17 mouse cellular contexts compared by ENCODE assay signal in genomic region chr16:66731212-66731611, GRCm38 (mm10).
DNase-seq lines count a peak whose midpoint lies in the region; ATAC-seq and TF ChIP-seq lines count a peak whose summit lies in the region.
"Had no signal": no experiment of that assay in that cellular context is flagged by ENCODE, and none has a peak within 500 bp of the region (broad histone marks: within the 10 kb centered on the region; RNA-seq: fewer than 3 reads in every experiment).

No protein-coding gene starts in this region.

- intact Hi-C loops in heart, postnatal 36 days (cut with DNase I) = no loop called here

- no peak overlapping the region for H3K4me3 ChIP-seq in hindbrain, embryonic 11.5 days (ENCODE audit: low read depth, low read length)
- H3K4me3 ChIP-seq in hindbrain, embryonic 10.5 days = no peak overlapping the region
- no peak overlapping the region for H3K4me3 ChIP-seq in forebrain, postnatal 0 days (ENCODE audit: low read depth, low read length)
- no peak overlapping the region for H3K4me3 ChIP-seq in midbrain, embryonic 14.5 days (replicated peaks; ENCODE audit: low read depth, low read length)
- H3K4me3 ChIP-seq: embryonic facial prominence, embryonic 12.5 days had no signal

- H3K9ac ChIP-seq in hindbrain, embryonic 11.5 days (ENCODE audit: low read depth, low read length) = no peak overlapping the region
- no peak overlapping the region for H3K9ac ChIP-seq in forebrain, postnatal 0 days
- no peak overlapping the region for H3K9ac ChIP-seq in midbrain, embryonic 14.5 days (replicated peaks; ENCODE audit: low read length)
- H3K9ac ChIP-seq: embryonic facial prominence, embryonic 12.5 days had no signal

- no peak for TF ChIP-seq CTCF in forebrain, postnatal 0 days (IDR thresholded peaks at IDR 0.05; ENCODE audit: low read depth)

- 73% methylated on average over 3 of the region's 3 CpGs for WGBS in hindbrain, embryonic 11.5 days
- WGBS in hindbrain, embryonic 10.5 days = 69% methylated on average over 3 of the region's 3 CpGs
- 47% methylated on average over 3 of the region's 3 CpGs for WGBS in forebrain, postnatal 0 days
- 47% methylated on average over 3 of the region's 3 CpGs for WGBS in midbrain, embryonic 14.5 days

- ATAC-seq in hindbrain, embryonic 11.5 days (ENCODE audit: low FRiP score) = peak; percentile 71; the same call in 1 of the 2 replicates
- peak; percentile 86 for ATAC-seq in forebrain, postnatal 0 days
- ATAC-seq in midbrain, embryonic 14.5 days (ENCODE audit: low FRiP score, low TSS enrichment) = peak; percentile 81; the same call in 1 of the 2 replicates

- no peaks in the 10 kb centered on the region for H3K4me1 ChIP-seq in hindbrain, embryonic 11.5 days (replicated peaks; ENCODE audit: control insufficient read depth, insufficient read depth, low read length)
- H3K4me1 ChIP-seq in hindbrain, embryonic 10.5 days (replicated peaks) = no peaks in the 10 kb centered on the region
- H3K4me1 ChIP-seq in forebrain, postnatal 0 days (ENCODE audit: insufficient read depth) = no peaks in the 10 kb centered on the region
- H3K4me1 ChIP-seq in midbrain, embryonic 14.5 days (ENCODE audit: control insufficient read depth, insufficient read depth, low read length) = no peaks in the 10 kb centered on the region
- H3K4me1 ChIP-seq: embryonic facial prominence, embryonic 12.5 days had no signal

- no peaks in the 10 kb centered on the region for H3K36me3 ChIP-seq in hindbrain, embryonic 11.5 days (ENCODE audit: control insufficient read depth, insufficient read depth, low read length)
- no peaks in the 10 kb centered on the region for H3K36me3 ChIP-seq in hindbrain, embryonic 10.5 days
- H3K36me3 ChIP-seq in forebrain, postnatal 0 days (ENCODE audit: insufficient read depth) = no peaks in the 10 kb centered on the region
- no peaks in the 10 kb centered on the region for H3K36me3 ChIP-seq in midbrain, embryonic 14.5 days (ENCODE audit: control insufficient read depth, insufficient read depth, low read length)
- H3K36me3 ChIP-seq: embryonic facial prominence, embryonic 12.5 days had no signal

- H3K27me3 ChIP-seq in hindbrain, embryonic 11.5 days (ENCODE audit: control insufficient read depth, insufficient read depth, low read length) = no peaks in the 10 kb centered on the region
- H3K27me3 ChIP-seq in hindbrain, embryonic 10.5 days (ENCODE audit: insufficient read depth, poor library complexity, severe bottlenecking) = no peaks in the 10 kb centered on the region
- H3K27me3 ChIP-seq in forebrain, postnatal 0 days (ENCODE audit: insufficient read depth, low read length) = no peaks in the 10 kb centered on the region
- no peaks in the 10 kb centered on the region for H3K27me3 ChIP-seq in midbrain, embryonic 14.5 days (ENCODE audit: control insufficient read depth, insufficient read depth, low read length)
- H3K27me3 ChIP-seq: embryonic facial prominence, embryonic 12.5 days had no signal

- no peaks in the 10 kb centered on the region for H3K9me3 ChIP-seq in hindbrain, embryonic 11.5 days (ENCODE audit: control insufficient read depth, low read length)
- no peaks in the 10 kb centered on the region for H3K9me3 ChIP-seq in hindbrain, embryonic 10.5 days
- H3K9me3 ChIP-seq in forebrain, postnatal 0 days (ENCODE audit: low read length) = no peaks in the 10 kb centered on the region
- H3K9me3 ChIP-seq in midbrain, embryonic 14.5 days (ENCODE audit: control insufficient read depth, low read length) = no peaks in the 10 kb centered on the region
- H3K9me3 ChIP-seq: embryonic facial prominence, embryonic 12.5 days had no signal

- peak; percentile 7 for DNase-seq in hindbrain, embryonic 11.5 days (ENCODE audit: low spot score)
- DNase-seq in hindbrain, embryonic 10.5 days (ENCODE audit: low spot score) = no peak
- peak; percentile 19 for DNase-seq in forebrain, postnatal 0 days
- DNase-seq in midbrain, embryonic 14.5 days = peak; percentile 61
- peak; percentile 16 for DNase-seq in telencephalon, adult 2 months (ENCODE audit: low read depth, low spot score)
- DNase-seq in heart, postnatal 36 days = no peak
- no peak for DNase-seq in ovary, postnatal 10 days (ENCODE audit: low spot score)
- DNase-seq in adrenal gland, postnatal 4 days (ENCODE audit: low spot score in 2 of 2) = no peak
- DNase-seq: adrenal gland, postnatal 25 days; cerebellum, adult 18-20 months; heart, postnatal 14 days; kidney, adult 18-20 months; kidney, postnatal 36 days; liver; lung, adult 18-20 months; lung, postnatal 4 days had no signal

- H3K27ac ChIP-seq in hindbrain, embryonic 11.5 days (ENCODE audit: low read depth, low read length) = no peak overlapping the region
- no peak overlapping the region for H3K27ac ChIP-seq in hindbrain, embryonic 10.5 days
- H3K27ac ChIP-seq in forebrain, postnatal 0 days (ENCODE audit: low read depth, low read length) = no peak overlapping the region
- no peak overlapping the region for H3K27ac ChIP-seq in midbrain, embryonic 14.5 days (replicated peaks; ENCODE audit: low read depth, low read length)
- H3K27ac ChIP-seq: embryonic facial prominence, embryonic 12.5 days had no signal

- no peak overlapping the region for H3K4me2 ChIP-seq in hindbrain, embryonic 11.5 days (replicated peaks; ENCODE audit: low read depth, low read length)
- no peak overlapping the region for H3K4me2 ChIP-seq in forebrain, postnatal 0 days (ENCODE audit: low read depth)
- H3K4me2 ChIP-seq in midbrain, embryonic 14.5 days (ENCODE audit: low read length) = no peak overlapping the region
- H3K4me2 ChIP-seq: embryonic facial prominence, embryonic 12.5 days had no signal

Comparison
In these comparisons a context has a peak if more than half of its experiments do, and no peak if none do; other contexts are left out.
1. DNase-seq: peak in hindbrain, embryonic 11.5 days (single experiment), forebrain, postnatal 0 days (single experiment), midbrain, embryonic 14.5 days (single experiment) and telencephalon, adult 2 months (single experiment); none in hindbrain, embryonic 10.5 days (single experiment), heart, postnatal 36 days (0 of 2), ovary, postnatal 10 days (single experiment) and adrenal gland, postnatal 4 days (0 of 2).
2. Peak in every context shown above with its lines, with median percentiles within 50 percentile points of each other: ATAC-seq.